Mouse (Mus musculus) inflammation-experienced regulatory T-cells, adult 6 months (primary cell): ENCODE measurements around the gene Elf2. TPM values are rescaled to one million over a fixed set of nuclear protein-coding genes. Genes with fewer than 3 reads are reported as not detected.

ENCODE experiments used
- ATAC-seq: one replicate; pipeline ENCODE4 v1.8.0; 2017
- polyA plus RNA-seq, 3 experiments: library from polyadenylated mRNA; unstranded; fragments of 100-300 nt; shearing (Covaris generic); gene quantifications; one replicate each; pipeline ENCODE4 v1.2.1; 2017

The Elf2 gene
- polyA plus RNA-seq, 3 experiments from 2014 or later = 51.8 to 74.2 (median 57.7) TPM

DNA sequence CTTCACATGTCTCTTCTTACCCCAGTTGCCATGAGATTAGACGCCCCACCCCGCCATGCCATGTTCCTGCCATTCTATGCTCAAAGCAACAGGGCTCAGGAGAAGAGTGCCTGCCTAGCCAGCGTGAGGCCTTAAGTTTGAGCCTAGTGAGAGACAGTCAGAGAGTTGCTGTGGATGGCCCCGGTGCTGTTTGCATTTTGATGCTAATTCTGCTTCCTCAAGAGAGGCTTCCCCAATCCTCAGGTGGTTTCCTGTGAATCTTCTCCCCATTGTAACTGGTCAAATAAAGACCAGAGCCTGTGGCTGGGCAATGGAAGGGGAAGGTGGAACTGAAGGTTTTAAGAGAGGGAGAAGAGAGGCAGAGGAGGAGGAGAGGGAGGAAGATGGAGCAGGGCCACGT lies 131.8 kb downstream of the Elf2 start:
- no peak for ATAC-seq

DNA sequence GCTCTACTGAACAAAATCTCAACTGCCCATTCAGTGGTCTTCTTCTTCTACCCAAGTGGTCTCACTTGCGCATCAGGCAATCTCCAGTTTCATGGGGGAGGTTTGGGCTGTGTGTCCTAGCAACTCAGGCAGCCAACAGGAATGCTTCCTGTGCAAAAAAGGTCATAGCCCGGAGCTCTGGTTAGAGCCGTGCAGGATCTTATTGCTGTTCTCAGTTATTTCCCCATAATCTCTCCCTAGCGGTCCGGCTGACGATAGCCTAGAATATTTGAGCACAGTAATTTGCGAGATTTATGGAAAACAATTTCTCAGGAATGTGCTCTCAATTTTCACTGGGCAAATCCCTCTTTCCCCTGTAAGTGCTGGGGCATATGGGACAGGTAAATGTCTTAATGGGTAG lies 133.9 kb downstream of the Elf2 start:
- no peak for ATAC-seq

DNA sequence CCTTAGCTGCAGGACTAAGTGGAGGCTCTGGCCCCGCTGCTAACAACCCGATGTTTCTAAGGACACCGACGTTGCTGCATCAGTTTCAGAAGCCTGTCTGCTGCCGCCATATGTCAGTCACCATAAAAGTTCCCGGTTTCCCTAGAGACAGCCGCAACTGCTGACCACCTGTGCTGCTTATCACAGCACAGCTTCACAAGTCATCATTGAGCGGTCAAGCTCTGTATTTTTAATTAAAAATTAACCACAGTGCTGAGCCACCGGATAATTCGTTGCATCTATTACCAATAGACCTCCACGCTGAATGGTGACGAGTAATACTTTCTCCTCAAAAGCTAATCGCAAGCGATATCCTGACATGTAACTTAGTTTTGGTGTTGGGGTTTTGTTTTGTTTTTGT lies 135.6 kb downstream of the Elf2 start:
- ATAC-seq = no peak

- ATAC-seq = no peak
Measured at GRCm38 (mm10) chr3:51204441-51204840, 136.0 kb downstream of the Elf2 start.

DNA sequence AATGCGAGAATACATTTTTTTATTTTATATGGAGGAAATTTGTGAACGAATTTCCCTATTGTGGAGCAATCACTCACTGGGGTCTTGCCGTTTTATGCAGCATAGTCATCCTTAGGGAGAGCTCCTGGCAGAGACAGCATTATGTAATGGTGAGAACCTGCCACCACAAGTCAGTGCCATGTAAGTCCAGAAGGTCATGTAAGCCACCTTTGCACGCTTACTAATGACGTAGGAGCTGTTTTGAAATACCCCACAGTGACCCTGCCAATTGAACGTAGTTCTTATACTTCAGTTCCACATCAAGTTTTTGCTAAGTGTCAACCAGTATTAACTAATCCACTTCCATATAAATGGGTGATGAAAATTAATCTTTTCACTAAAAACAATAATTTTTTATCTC lies 136.6 kb downstream of the Elf2 start:
- ATAC-seq = no peak

Other genes with a start within 250 kb of the Elf2 start
- gene Noct, start 116.2 kb downstream of the Elf2 start, polyA plus RNA-seq = 1 to 10 TPM; 2.2 to 4.3 (median 3.5) TPM
- 1 to 10 TPM in 1 of 3 experiments, under 1 TPM in 1, not detected in 1; 0.78 to 1.2 TPM for gene Mgarp, start 56.1 kb upstream of the Elf2 start, polyA plus RNA-seq
- 100 to 1,000 TPM; 222 to 324 (median 265) TPM for gene Ndufc1, start 68.3 kb upstream of the Elf2 start, polyA plus RNA-seq
- 10 to 100 TPM; 24.0 to 37.7 (median 30.3) TPM for gene Naa15, start 74.5 kb upstream of the Elf2 start, polyA plus RNA-seq
- 10 to 100 TPM; 16.4 to 25.1 (median 22.3) TPM for gene Rab33b, start 143.3 kb upstream of the Elf2 start, polyA plus RNA-seq
- 10 to 100 TPM in 2 of 3 experiments, 1 to 10 TPM in 1; 5.3 to 12.1 (median 11.6) TPM for gene Setd7, start 220.2 kb upstream of the Elf2 start, polyA plus RNA-seq